Comparison of ENCODE assay signal across 8 mouse cellular contexts in the genomic region with DNA sequence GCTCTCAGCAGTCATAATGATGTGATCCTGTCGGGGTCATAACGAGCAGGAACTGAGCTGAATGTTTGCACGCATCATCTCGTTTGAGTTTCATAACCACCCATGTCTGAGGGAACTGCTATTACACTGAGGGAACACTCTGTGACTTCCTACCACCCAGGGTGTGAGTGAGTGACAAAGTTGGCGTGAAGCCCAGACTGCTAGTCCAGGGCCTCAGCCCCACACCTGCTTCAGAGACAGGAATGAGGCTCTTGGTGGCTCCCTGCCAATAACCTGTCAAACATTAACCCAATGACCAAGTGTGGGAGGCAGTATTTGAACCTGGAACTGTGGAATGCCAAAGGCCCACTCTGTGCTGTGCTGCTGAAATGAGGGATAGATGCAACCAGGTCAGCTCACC.
DNase-seq lines count a peak whose midpoint lies in the region; ATAC-seq lines count a peak whose summit lies in the region.

No protein-coding gene starts in this region.

- DNase-seq in layer of hippocampus, adult 9-11 months, result peak; percentile 17
- DNase-seq in layer of hippocampus, adult 11-12 months (ENCODE audit: low spot score), result no peak
- peak; percentile 10 to 16 for DNase-seq in adrenal gland, postnatal 36 days
- DNase-seq in kidney, postnatal 25 days, result peak; percentile 97
- peak; percentile 73 to 85 for DNase-seq in lung, postnatal 4 days
- DNase-seq in layer of hippocampus, postnatal 14 days (ENCODE audit: low spot score in 2 of 2), result no peak
- no peak for DNase-seq in frontal cortex, postnatal 10 days (ENCODE audit: low spot score in 2 of 2)

- 0 out of 2 replicates have a peak overlapping the region, but pooled peaks have one; percentile 14 for H3K4me2 ChIP-seq in heart, embryonic 16.5 days (ENCODE audit: low read depth, low read length)

- H3K36me3 ChIP-seq in heart, embryonic 16.5 days (ENCODE audit: control insufficient read depth, insufficient read depth), result no peaks in the 10 kb centered on the region

- H3K9ac ChIP-seq in heart, embryonic 16.5 days (ENCODE audit: low read length), result no peak overlapping the region

- peak; percentile 99 for ATAC-seq in heart, embryonic 16.5 days (replicated peaks; ENCODE audit: extremely low read depth, insufficient read depth, low FRiP score)

- H3K4me1 ChIP-seq in heart, embryonic 16.5 days (ENCODE audit: control insufficient read depth, insufficient read depth, low read length), result peaks cover 11% of the 10 kb centered on the region

- peak overlapping the region; percentile 87 for H3K27ac ChIP-seq in heart, embryonic 16.5 days (ENCODE audit: low read length)

- WGBS in heart, embryonic 16.5 days, result 12% methylated on average over 5 of the region's 5 CpGs

- no peaks in the 10 kb centered on the region for H3K27me3 ChIP-seq in heart, embryonic 16.5 days (ENCODE audit: control insufficient read depth, insufficient read depth, low read length)

- no peaks in the 10 kb centered on the region for H3K9me3 ChIP-seq in heart, embryonic 16.5 days (replicated peaks; ENCODE audit: control insufficient read depth, low read length)

- H3K4me3 ChIP-seq in heart, embryonic 16.5 days (ENCODE audit: low read length), result no peak overlapping the region

Comparison
In these comparisons a context has a peak if more than half of its experiments do, and no peak if none do; other contexts are left out.
1. DNase-seq: peak in layer of hippocampus, adult 9-11 months (single experiment), adrenal gland, postnatal 36 days (2 of 2), kidney, postnatal 25 days (2 of 2) and lung, postnatal 4 days (2 of 2); none in layer of hippocampus, adult 11-12 months (single experiment), layer of hippocampus, postnatal 14 days (0 of 2) and frontal cortex, postnatal 10 days (0 of 2).